Mouse (Mus musculus): ENCODE measurements around the gene Sh3kbp1. TPM values are rescaled to one million over a fixed set of nuclear protein-coding genes. Genes with fewer than 3 reads are reported as not detected.

Gene Sh3kbp1
- polyA plus RNA-seq, 1 experiment from 2014 or later = 14.4 TPM

DNA sequence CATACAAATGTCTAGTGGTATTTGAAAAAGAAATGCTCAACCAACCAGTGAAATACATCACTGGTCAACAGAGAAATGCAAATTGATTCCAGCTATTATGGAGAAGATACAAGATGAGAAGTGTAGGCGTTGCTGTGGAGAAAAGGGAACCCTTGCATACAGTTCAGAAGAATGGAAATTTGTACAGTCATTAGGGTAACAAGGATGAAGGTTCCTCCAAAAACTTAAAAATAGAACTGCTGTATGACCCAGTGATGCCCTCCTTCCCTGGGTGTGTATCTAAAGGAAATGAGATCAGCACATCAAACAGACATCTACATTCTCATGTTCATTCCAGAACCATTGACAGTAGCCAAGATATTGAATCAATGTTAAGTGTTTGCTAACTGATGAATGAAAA, 110.3 kb downstream of the Sh3kbp1 start:
- in situ Hi-C loops (cut with MboI; ENCODE audit: low pct_unique_long_range_greater_than_20kb) = no loop called here
- POLR2A ChIA-PET = interaction anchor here (0.6 kb wide), 1 partner anchor 23 kb away, joined by 5 read pairs; no protein-coding TSS in a partner anchor
- CTCF ChIA-PET = no interaction called here
- no peak for DNase-seq (ENCODE audit: low read depth, low spot score)
- H3K27me3 ChIP-seq = peaks cover 28% of the 10 kb centered on the region
- ATAC-seq = no peak
- TF ChIP-seq CTCF (IDR thresholded peaks at IDR 0.05) = no peak

DNA sequence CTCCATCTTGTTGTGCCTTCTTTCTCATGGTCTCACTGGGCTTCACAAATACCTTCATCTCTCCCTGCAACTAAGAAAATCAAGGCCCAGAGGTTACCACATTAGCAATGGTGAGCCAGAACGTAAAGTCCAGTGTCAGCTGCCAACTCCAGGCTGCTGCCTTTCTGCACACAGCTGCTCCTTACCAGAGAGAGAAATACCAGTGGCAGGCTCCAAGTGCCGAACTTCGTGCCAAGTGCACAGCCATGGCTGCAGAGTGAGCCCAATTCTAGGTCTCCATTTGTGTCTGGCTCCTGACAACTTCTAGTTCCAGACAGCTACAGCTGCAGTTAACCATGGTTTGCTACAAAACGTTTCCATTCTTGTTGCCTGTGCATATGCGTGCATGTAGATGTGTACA, 117.0 kb downstream of the Sh3kbp1 start:
- TF ChIP-seq CTCF (IDR thresholded peaks at IDR 0.05) = no peak
- POLR2A ChIA-PET = no interaction called here
- peaks cover 9% of the 10 kb centered on the region for H3K27me3 ChIP-seq
- in situ Hi-C loops (cut with MboI; ENCODE audit: low pct_unique_long_range_greater_than_20kb) = no loop called here
- DNase-seq (ENCODE audit: low read depth, low spot score) = no peak
- ATAC-seq = no peak
- CTCF ChIA-PET = no interaction called here

DNA sequence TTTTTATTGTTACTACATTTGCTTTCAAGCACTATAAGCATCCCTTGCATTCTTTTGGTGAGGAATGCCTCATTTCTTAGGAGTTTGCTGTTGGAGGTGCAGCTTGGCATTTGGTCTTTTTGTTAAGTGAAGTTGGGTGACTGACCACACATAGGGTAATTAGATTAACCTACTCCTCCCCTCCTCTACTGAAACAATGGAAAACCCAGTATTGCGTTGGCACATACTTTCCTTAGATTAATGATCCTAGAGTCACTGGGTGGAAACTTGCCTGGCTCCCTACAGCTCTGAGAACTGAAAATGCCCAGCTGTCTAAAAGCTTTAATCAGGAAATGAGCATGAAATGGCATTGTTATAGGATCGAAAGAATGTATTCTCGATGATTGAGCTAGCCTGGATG, 117.5 kb downstream of the Sh3kbp1 start:
- H3K27me3 ChIP-seq = peaks cover 9% of the 10 kb centered on the region
- in situ Hi-C loops (cut with MboI; ENCODE audit: low pct_unique_long_range_greater_than_20kb) = loop anchor here (5.0 kb wide), 1 partner anchor 117 kb away; the partner anchor contains the start of gene Sh3kbp1
- CTCF ChIA-PET = no interaction called here

DNA sequence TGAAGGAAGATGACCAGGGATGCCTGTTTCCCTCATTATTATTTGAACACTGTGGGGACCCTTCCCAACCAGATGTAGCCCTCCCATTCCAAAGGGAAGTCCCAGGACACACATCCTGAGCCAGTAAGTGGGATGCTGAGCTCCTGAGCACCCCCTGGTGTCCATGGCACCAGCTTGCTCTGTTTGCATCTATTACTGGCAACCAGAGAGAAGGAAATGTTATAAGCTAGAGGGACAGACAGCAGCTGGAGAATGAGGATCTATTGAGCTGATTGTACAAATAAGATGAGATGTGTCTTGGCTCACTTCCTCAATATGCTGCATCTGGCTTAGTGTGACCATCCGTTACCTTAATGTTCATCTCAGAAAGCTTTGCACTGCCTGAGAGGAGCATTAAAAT, 124.8 kb downstream of the Sh3kbp1 start:
- peaks cover 10% of the 10 kb centered on the region for H3K27me3 ChIP-seq
- DNase-seq (ENCODE audit: low read depth, low spot score) (no peak), ATAC-seq (no peak)
- in situ Hi-C loops (cut with MboI; ENCODE audit: low pct_unique_long_range_greater_than_20kb) = no loop called here
- POLR2A ChIA-PET = no interaction called here
- peak; percentile 62 for TF ChIP-seq CTCF (IDR thresholded peaks at IDR 0.05)
- CTCF ChIA-PET = interaction anchor here (0.8 to 1.6 kb wide), 6 partner anchors 12 to 124 kb away, joined by 3 to 8 read pairs (median 4); no protein-coding TSS in a partner anchor

More for the DNA sequence above, 117.5 kb downstream of the Sh3kbp1 start:
- no peak for TF ChIP-seq CTCF (IDR thresholded peaks at IDR 0.05)
- DNase-seq (ENCODE audit: low read depth, low spot score) (no peak), ATAC-seq (peak; percentile 44)
- POLR2A ChIA-PET = no interaction called here

DNA sequence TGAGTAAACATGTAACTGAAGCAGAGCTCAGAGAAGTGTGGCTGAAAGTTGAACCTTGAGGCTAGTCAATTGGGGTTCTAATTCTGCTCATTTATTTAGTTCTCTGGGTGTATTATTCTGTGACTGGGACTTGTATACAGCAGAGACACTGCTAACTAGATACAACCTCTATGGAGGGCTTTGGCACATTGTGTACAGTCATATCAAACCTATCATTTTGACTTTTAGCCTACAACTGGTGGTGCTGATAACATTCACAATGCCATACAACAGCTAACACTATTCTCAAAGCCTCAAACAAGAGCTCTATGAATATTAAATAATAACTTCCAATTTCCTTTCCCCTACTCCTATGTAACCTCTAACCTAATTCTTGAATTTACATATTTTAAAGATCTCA, 129.2 kb downstream of the Sh3kbp1 start:
- no peak for ATAC-seq
- ChIA-PET CTCF (interaction anchor here (0.9 kb wide), 1 partner anchor 171 kb away, joined by 3 read pairs; no protein-coding TSS in a partner anchor), POLR2A (interaction anchor here (0.6 kb wide), 1 partner anchor 168 kb away, joined by 3 read pairs; no protein-coding TSS in a partner anchor)
- TF ChIP-seq CTCF (IDR thresholded peaks at IDR 0.05) = no peak
- in situ Hi-C loops (cut with MboI; ENCODE audit: low pct_unique_long_range_greater_than_20kb) = no loop called here
- peaks cover 2% of the 10 kb centered on the region for H3K27me3 ChIP-seq
- DNase-seq (ENCODE audit: low read depth, low spot score) = no peak

DNA sequence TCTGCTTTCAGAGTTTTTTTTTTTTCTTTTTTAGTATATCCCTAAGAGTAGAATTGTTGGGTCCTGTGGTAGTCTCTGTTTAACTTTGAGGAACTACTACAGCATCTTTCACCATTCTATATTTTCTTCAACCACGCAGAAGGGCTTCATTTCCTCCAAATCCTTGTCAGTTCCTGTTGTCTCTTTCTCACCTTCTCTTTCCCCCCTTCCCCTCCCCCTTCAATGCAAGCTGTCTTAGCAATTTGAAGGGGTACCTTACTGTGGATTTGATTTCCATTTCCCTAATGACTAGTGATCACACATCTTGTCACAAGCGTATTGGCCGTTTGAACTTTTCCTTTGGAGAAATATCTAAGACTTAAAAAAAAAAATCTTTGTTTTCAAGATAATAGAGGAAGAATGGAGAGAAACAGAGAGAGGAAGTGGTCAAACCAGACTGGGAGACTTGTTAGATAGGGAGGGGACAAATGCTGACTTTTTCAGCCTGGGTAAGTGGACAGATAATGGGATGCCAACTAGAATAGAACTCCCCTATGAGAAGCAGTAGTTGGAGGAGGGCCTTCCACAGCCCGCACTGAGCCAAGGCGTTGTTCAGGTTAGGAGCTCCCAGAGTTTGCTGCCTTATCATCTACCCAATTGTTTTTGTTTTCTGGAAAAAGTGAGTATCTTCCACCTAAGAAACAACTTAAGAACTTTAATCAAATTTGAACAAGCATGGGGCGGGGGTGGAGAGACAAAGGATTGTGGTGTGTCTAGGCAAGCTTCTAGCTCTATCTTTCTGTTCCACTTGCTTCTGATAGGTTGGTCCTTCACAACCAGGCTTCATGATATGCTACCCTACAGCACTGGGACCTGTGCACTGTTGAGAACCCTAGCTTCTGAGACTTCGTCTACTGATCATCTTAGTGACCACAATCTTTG, 130.1 kb downstream of the Sh3kbp1 start:
- TF ChIP-seq CTCF (IDR thresholded peaks at IDR 0.05) = no peak
- CTCF ChIA-PET = interaction anchor here (0.5 kb wide), 1 partner anchor 156 kb away, joined by 3 read pairs; no protein-coding TSS in a partner anchor
- in situ Hi-C loops (cut with MboI; ENCODE audit: low pct_unique_long_range_greater_than_20kb) = no loop called here
- POLR2A ChIA-PET = no interaction called here
- DNase-seq (ENCODE audit: low read depth, low spot score) = no peak
- peaks cover 2% of the 10 kb centered on the region for H3K27me3 ChIP-seq
- no peak for ATAC-seq

DNA sequence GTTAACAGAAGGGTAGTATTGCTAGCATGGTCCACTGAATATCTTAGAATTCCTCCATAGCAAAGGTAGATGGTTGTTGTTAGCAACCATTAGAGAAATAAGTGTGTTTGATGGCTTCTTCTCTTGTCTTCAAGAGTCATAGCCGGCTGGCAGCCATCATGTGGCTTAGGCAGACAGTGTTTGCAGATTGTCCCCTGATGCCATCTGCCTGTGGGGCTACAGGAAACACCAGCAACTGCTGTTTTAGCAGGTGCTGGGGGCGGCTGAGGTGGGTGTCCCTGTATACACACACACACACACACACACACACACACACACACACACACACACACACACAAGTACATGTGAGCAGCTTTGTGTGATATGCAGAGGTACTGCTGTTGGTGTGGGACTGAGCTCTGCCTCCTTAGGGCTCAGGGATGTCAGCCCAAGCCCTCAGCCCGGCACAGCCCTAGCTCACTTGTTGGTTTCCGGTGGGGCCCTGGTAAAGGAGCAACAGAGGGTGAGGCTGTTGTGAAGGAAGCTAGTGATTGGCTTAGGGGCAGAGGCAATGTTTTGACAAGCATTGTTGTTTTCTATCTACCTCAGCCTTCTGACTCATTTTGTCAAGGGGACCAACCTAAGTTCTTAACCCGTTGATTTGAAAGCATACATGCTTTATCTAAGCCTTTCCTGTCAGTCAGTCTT, 130.9 kb downstream of the Sh3kbp1 start:
- ATAC-seq (no peak), DNase-seq (ENCODE audit: low read depth, low spot score) (no peak)
- ChIA-PET CTCF (no interaction called here), POLR2A (no interaction called here)
- no peak for TF ChIP-seq CTCF (IDR thresholded peaks at IDR 0.05)
- in situ Hi-C loops (cut with MboI; ENCODE audit: low pct_unique_long_range_greater_than_20kb) = no loop called here
- peaks cover 2% of the 10 kb centered on the region for H3K27me3 ChIP-seq

DNA sequence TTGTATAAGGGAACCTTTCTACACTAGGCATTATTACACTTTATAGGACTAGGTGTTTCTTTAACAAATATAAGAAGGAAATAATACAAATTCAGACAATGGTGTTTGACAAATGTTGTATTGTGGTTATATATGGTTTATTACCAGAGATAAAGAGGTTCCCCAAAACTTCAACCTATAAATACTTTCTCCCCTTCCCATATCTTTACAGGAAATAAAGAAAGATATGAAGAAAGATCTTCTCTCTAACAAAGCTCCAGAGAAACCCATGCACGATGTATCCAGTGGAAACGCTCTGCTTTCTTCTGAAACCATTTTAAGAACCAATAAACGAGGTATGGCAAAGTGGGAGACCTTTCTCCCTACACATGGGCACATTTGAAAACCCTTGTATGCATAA, 136.7 kb downstream of the Sh3kbp1 start:
- POLR2A ChIA-PET = no interaction called here

DNA sequence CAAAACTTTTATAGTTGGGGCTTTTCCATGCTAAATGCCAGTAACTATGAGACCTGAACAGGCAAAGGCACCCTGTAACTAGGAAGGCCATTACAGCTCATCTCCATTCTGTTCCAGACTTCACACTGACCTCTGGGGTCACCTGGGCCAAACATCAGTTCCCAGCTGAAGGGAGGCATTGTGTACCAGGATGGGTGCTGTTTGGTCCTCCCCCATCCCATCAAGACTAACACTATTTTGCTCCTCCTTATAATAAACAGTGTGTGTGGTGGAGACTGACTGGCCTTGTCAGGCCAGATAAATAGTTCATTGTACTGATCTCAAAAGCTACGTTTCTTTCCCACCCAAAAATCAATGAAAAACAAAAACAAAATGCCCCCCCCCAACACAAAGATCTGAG, 138.8 kb downstream of the Sh3kbp1 start:
- ATAC-seq = no peak
- CTCF ChIA-PET = interaction anchor here (2.6 kb wide), 1 partner anchor 13 kb away, joined by 9 read pairs; no protein-coding TSS in a partner anchor
- in situ Hi-C loops (cut with MboI; ENCODE audit: low pct_unique_long_range_greater_than_20kb) = no loop called here
- no peak for DNase-seq (ENCODE audit: low read depth, low spot score)
- peaks cover 13% of the 10 kb centered on the region for H3K27me3 ChIP-seq
- no peak for TF ChIP-seq CTCF (IDR thresholded peaks at IDR 0.05)
- POLR2A ChIA-PET = no interaction called here

More for the DNA sequence above, 136.7 kb downstream of the Sh3kbp1 start:
- CTCF ChIA-PET = interaction anchor here (2.2 to 2.6 kb wide), 2 partner anchors 11 to 12 kb away, joined by 8 to 9 read pairs; no protein-coding TSS in a partner anchor
- ATAC-seq = no peak
- peaks cover 13% of the 10 kb centered on the region for H3K27me3 ChIP-seq
- no peak for TF ChIP-seq CTCF (IDR thresholded peaks at IDR 0.05)
- no peak for DNase-seq (ENCODE audit: low read depth, low spot score)
- in situ Hi-C loops (cut with MboI; ENCODE audit: low pct_unique_long_range_greater_than_20kb) = no loop called here

DNA sequence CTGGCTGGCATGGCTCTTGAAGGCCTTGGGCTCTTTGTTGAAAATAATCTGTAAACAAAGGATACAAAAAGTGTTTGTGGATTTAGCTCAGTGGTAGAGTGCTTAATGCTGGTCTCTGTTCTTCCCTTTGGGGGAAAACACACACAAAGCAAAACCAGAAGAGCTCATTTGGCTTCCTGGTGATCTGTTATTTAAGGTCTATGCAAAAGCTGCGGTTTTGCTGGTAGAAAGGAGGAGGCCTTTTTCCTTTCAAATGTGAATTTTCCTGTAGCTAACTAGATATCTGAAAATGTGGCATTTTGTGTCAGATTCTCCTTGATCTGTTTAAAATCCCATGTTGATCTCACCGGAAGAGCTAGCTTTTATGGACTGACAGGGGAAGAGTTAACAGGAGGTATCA, 141.9 kb downstream of the Sh3kbp1 start:
- ChIA-PET POLR2A (no interaction called here), CTCF (no interaction called here)
- ATAC-seq (no peak), DNase-seq (ENCODE audit: low read depth, low spot score) (no peak)
- in situ Hi-C loops (cut with MboI; ENCODE audit: low pct_unique_long_range_greater_than_20kb) = no loop called here
- no peak for TF ChIP-seq CTCF (IDR thresholded peaks at IDR 0.05)
- H3K27me3 ChIP-seq = peaks cover 13% of the 10 kb centered on the region

DNA sequence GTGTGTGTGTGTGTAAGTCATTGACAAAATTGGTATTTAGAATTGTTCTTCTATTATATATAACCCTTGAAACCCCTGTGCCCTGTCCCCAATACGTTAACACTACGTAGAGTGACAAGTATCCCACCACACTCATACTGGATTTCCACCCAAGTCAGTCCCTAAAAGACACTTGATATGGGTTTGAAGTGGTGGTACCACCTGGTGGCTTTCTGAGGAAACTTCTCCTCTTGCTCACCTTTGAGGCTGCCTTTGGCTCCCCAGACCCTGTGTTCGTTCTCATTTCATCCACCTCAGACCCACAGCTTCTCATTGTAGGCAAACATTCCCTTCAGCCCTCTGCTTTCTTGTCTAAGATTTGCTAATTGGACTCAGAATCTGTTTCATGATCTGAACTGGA, 142.7 kb downstream of the Sh3kbp1 start:
- H3K27me3 ChIP-seq = peaks cover 8% of the 10 kb centered on the region
- no peak for TF ChIP-seq CTCF (IDR thresholded peaks at IDR 0.05)
- ChIA-PET CTCF (no interaction called here), POLR2A (no interaction called here)
- in situ Hi-C loops (cut with MboI; ENCODE audit: low pct_unique_long_range_greater_than_20kb) = no loop called here
- no peak for ATAC-seq
- DNase-seq (ENCODE audit: low read depth, low spot score) = no peak
